Mouse (Mus musculus): ENCODE measurements around the gene Ank3. TPM values are rescaled to one million over a fixed set of nuclear protein-coding genes. Genes with fewer than 3 reads are reported as not detected.
A peak's percentile ranks its signal among the peaks of the same experiment; 100 is the strongest.

Ank3 gene
- total RNA-seq, 2 experiments from 2014 or later = 459 to 516 TPM

GRCm38 (mm10) chr10:69628743-69629142 is 230.2 kb downstream of the Ank3 start:
- no peak for DNase-seq

DNA sequence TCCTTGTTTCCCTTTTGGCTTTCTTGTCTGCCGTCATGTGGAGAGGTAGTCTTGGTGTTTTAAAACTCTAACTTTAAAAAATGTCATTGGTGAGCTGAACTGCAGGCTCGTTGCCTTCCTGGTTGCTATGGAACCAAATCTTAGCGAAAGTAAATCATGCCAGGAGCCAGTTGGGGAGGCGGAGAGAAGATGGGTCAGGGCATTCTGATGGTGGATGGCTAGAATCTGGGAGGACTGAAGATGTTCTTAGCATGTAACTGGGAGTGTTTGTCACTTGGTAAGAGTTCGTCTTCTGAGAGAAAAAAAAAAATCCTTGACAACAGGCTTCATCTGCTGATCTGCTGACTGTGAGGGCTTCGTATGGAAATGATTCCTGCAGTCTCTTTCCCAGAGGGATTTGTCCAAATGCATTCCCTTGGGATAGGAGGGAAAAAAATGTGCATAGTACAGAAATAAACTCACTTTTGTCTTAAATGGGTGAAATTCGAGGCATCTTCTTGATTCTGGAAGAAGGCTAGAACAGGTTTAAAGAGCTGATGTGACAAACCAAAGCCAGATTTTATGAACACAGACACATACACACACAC is 232.3 kb downstream of the Ank3 start:
- no peak for DNase-seq

GRCm38 (mm10) chr10:69632885-69633284 is 234.3 kb downstream of the Ank3 start:
- DNase-seq = no peak

- no peak for DNase-seq
Measured at GRCm38 (mm10) chr10:69634891-69635290, 236.3 kb downstream of the Ank3 start.

- no peak for DNase-seq
Measured at GRCm38 (mm10) chr10:69635910-69636656, 237.5 kb downstream of the Ank3 start.

DNA sequence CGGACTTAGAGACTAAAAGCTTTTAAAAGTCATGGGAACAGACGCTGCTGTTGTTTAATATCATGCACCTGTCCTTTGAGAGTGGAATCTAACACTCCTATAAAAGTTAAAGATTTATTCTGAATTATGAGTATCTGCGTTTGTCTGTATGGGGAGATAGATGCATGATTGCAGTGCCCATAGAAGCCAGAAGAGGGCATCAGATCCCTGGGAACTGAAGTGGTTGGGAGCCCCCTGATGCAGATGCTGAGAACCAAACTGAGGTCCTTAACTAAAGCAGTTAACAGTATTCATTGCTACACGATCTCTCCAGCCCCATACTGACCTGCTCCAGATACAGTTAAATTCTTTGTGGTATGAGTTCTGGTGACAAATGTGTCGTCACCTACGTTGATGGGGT is 240.6 kb downstream of the Ank3 start:
- DNase-seq = no peak

GRCm38 (mm10) chr10:69640617-69641016 is 242.0 kb downstream of the Ank3 start:
- no peak for DNase-seq

DNA sequence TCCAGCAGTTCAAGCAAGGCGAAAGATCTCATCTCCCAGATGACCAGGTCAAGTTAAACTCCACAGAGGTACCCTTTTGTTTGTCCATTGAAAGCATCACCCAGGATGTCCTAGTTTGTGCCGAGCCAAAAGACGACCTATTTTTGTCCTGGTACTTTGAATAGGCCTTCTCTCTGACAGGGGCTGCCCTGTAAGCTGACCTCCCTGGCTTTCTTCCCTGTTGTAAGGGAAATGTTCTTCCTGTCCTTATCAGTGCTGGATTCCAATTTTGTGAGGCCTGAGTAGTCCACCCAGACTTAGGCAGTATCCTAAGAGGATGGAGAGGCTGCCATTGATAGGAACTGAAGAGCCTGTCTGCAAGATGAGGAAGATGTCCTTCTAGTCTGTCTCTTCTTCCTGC is 244.9 kb downstream of the Ank3 start:
- DNase-seq = no peak

GRCm38 (mm10) chr10:69643986-69644385 is 245.4 kb downstream of the Ank3 start:
- no peak for DNase-seq

DNA sequence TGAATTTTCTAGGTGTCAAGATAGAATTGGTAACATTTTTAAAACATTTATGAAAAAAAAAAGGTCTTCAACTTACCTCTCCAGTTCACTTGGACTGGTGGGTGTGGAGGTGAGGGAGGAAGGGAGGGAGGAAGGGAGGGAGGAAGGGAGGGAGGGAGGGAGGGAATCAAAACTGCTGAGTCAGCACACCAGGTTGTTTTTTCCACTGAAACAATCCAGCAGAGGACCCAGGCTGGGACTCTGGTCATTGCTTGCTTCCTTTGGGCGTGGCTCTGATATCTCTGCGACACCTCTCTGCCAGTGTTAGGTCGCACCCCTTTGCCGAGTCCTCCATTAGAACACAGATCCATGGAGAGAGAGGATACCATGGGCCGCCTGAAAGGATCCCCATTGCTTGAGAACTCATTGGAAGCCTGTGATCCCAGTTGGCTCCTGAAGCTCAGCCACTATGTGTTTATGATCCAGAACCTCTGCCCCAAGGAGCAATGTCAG is 246.8 kb downstream of the Ank3 start:
- DNase-seq = no peak

GRCm38 (mm10) chr10:69645929-69646328 is 247.4 kb downstream of the Ank3 start:
- no peak for DNase-seq

- no peak for DNase-seq
Measured at GRCm38 (mm10) chr10:69650074-69650473, 251.5 kb downstream of the Ank3 start.

- no peak for DNase-seq
Measured at GRCm38 (mm10) chr10:69652660-69653059, 254.1 kb downstream of the Ank3 start.

DNA sequence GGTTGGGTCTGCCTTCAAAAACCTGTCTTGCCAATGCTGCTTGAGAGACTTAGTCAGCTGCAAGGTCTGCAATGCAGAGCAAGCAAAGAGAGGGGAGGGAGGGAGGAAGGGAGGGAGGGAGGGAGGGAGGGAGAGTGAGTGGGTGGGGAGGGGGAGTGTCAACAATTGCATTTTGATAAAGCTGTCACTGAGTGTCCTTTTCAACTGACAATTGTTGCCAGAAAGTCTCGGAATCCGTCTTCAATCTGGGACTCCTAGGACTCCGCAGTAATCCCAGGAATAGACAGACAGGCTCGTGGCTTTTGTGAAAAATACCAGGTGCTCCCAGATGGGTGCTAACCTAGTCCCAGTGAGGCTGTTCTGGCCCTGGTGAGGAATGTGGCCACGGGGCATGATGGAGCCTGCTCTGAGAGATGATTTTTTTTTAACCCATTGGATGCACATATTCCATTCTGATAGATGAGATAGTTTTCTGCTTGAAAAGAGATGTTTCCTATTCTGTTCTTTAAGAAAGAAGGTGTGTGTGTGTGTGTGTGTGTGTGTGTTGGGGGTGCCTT is 254.6 kb downstream of the Ank3 start:
- DNase-seq = no peak

DNA sequence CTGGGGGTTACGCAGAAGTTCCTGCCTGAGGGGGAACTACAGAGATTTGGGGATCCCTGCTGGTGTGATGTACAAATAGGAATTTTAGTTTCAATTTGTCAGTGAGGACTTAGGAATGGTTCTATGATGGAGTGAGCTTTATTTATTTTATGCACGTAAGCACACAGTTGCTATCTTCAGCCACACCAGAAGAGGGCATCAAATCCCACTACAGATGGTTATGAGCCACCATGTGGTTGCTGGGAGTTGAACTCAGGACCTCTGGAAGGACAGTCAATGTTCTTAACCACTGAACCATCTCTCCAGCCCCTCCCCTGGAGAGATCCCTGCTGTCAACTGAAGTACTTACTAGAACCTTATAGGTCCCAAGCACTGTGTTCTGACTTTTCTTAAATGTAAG is 255.6 kb downstream of the Ank3 start:
- no peak for DNase-seq

DNA sequence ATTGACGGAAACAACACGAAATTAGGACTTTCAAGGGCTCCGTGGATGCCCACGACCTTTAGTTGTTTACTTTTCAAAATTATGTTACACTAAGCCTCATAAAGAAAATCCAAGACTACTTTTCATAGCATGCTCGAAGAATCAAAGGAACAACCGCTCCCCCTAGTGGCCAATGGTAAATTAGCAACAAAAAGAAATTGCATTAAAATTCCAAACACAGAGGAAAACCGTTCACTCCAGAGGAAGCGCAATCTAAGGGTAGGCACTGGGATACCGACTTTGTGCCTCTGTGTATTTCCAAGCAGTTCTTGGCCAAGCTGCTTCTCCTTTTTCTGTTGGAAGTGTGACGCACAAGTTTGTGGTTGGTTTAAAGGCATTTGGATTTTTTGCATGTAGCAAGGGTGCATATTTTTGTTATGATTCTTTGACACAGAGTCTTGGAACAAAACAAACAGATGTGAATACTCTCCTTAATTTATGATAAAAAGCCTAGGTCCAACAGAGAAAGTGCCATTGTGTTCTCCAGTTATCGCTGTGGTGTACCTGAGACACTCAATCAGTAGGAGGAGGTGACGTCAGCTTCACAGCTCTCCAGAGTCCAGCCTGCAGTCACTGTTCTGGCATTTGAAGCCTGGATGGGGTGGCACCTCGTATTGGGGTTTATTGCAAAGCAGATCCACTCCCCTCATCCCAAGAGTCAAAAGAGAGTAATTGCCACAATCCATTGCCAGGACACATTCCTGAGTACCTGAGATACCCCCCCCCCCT is 256.5 kb downstream of the Ank3 start:
- DNase-seq = peak in 1 of 2 experiments; percentile 55

DNA sequence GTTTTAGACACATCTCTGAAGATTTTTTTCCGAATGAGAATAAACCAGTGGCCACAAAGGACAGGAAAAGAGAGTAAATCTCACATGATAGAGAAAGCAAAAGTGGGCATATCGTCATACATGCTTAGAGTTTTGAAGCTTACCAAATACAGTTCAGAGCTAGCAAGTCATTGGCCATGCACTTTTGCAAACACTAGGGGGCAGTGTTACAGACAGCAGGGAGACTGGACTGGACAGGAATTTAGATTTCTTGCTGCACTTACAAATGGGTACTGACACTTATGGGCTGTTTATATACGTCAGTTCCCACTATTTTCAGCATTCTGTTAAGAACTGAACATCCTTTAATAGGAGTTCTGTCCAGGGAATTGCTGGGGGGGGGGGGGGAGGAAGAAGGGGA is 257.7 kb downstream of the Ank3 start:
- no peak for DNase-seq

GRCm38 (mm10) chr10:69659818-69660217 is 261.2 kb downstream of the Ank3 start:
- no peak for DNase-seq

DNA sequence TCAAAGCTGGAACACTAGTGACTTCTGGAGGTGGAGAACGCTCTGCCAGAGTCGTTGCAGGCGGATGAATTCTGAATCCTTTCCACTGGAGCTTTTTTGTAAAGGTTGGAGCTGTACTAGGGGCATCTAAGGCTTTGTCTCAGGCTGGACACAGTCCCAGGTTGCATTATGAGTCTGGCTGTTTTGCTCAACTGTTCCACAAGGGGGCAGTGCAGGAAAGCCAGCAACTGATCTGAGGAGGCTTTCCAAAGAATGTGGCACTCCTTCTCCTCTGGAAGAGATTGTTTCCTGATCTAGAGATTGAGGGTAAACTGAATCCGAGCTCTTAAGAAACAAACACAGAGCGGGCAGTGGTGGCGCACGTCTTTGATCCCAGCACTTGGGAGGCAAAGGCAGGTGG is 263.8 kb downstream of the Ank3 start:
- peak; percentile 77 to 79 for DNase-seq

DNA sequence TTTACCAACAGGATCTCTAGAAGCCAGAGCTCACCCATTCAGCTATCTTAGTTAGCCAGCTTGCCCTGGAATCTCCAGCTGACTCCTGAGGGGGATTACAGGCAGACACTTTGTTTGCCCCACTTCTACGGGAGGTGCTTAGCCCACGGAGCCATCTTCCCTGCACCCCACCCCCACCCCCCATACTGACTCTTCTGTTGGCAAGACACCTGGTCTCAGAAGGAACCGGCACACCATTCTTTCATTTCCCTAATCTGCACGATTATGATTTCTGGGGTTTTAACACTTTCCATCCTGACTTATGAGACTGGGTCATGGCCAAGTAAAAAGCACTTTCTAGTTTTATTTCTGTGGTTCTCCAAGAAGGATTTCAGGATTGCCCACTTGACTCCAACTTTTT is 268.9 kb downstream of the Ank3 start:
- DNase-seq = no peak

DNA sequence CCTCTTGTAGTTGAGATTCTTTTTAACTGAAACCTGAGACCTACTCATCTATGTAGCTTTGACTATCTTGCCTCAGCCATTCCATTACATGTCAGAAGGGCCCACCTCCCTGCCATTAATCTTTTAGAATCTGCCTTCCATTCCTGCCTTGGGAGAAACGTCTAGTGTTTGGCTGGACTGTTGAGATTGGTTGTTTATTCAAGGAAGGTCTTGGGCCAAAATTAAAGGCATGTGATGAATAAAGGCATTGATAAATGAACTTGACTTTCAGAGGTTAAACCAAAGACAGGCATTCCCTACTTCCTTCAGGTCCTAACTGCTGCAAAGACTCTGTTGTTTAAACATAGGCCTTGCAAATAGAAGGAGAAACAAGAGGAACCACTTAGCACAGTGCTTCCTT is 271.9 kb downstream of the Ank3 start:
- DNase-seq = no peak

DNA sequence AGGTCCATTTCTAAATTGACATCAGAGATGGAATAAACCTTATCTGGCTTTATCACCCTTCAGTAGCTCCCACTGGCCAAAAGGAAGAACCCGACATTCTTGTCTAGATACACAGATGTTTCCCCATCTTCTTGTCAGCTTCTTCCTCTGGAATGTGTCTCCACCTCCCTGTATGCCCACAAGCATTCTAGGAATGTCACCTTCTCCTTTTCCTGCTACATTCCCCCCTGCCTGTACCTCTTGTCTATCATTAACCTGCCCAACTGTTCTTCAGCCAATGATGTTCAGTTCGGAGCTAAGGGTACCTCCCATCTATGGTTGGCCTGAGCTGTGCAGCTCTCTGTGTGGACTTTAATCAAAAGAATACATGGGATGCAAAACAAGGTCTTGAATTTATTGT is 272.4 kb downstream of the Ank3 start:
- DNase-seq = no peak

DNA sequence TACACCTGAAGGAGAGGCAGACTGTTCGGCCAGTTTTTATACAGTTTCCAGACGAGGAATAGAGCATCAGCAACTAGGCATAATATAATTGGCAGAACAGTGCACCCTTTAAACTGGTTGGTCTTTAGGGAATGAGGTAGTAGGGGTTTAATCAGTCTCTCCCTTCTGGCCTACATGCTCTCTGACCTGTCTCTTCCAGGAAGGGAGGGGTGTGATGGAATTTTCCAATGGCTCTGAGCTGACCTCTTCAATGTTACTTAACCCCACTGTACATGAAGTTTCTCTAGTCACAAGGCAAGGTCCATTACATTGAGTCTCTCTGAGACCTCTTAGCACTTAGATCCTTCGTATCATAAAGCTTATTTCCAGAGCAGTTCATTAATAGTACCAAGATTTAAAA is 272.9 kb downstream of the Ank3 start:
- no peak for DNase-seq
